Mouse (Mus musculus): ENCODE results near the gene Casq2.

Gene Casq2

GRCm38 (mm10) chr3:102083589-102084230 lies 2.5 kb upstream of the Casq2 start:
- DNase-seq, result no peak

- DNase-seq, result no peak
Observed at GRCm38 (mm10) chr3:102084833-102085491, 1.3 kb upstream of the Casq2 start.

- DNase-seq, result no peak
Observed at GRCm38 (mm10) chr3:102085719-102086118, 496 bp upstream of the Casq2 start.

- no peak for DNase-seq
Observed at GRCm38 (mm10) chr3:102094841-102095240, 8.6 kb downstream of the Casq2 start.

- no peak for DNase-seq
Observed at GRCm38 (mm10) chr3:102095412-102095811, 9.2 kb downstream of the Casq2 start.

- DNase-seq, result no peak
Observed at GRCm38 (mm10) chr3:102096366-102096765, 10.2 kb downstream of the Casq2 start.

GRCm38 (mm10) chr3:102096976-102097375 lies 10.8 kb downstream of the Casq2 start:
- no peak for DNase-seq

GRCm38 (mm10) chr3:102099242-102099641 lies 13.0 kb downstream of the Casq2 start:
- DNase-seq, result no peak

- DNase-seq, result no peak
Observed at GRCm38 (mm10) chr3:102099793-102100192, 13.6 kb downstream of the Casq2 start.

GRCm38 (mm10) chr3:102101445-102101844 lies 15.2 kb downstream of the Casq2 start:
- no peak for DNase-seq

- no peak for DNase-seq
Observed at GRCm38 (mm10) chr3:102103811-102104565, 17.8 kb downstream of the Casq2 start.

GRCm38 (mm10) chr3:102108201-102108600 lies 22.0 kb downstream of the Casq2 start:
- DNase-seq, result no peak

- no peak for DNase-seq
Observed at GRCm38 (mm10) chr3:102111979-102112599, 25.9 kb downstream of the Casq2 start.

GRCm38 (mm10) chr3:102120947-102121346 lies 34.7 kb downstream of the Casq2 start:
- DNase-seq, result no peak

- DNase-seq, result no peak
Observed at GRCm38 (mm10) chr3:102122046-102122445, 35.8 kb downstream of the Casq2 start.

- no peak for DNase-seq
Observed at GRCm38 (mm10) chr3:102123654-102124053, 37.4 kb downstream of the Casq2 start.

- DNase-seq, result no peak
Observed at GRCm38 (mm10) chr3:102125546-102125945, 39.3 kb downstream of the Casq2 start.

GRCm38 (mm10) chr3:102127114-102127513 lies 40.9 kb downstream of the Casq2 start:
- DNase-seq, result no peak

GRCm38 (mm10) chr3:102128242-102128641 lies 42.0 kb downstream of the Casq2 start:
- DNase-seq, result no peak

GRCm38 (mm10) chr3:102130478-102130877 lies 44.3 kb downstream of the Casq2 start:
- no peak for DNase-seq

GRCm38 (mm10) chr3:102131627-102132324 lies 45.6 kb downstream of the Casq2 start:
- DNase-seq, result no peak

GRCm38 (mm10) chr3:102135389-102136113 lies 49.3 kb downstream of the Casq2 start:
- DNase-seq, result no peak
